Mouse (Mus musculus) gastrocnemius, adult 18-20 months (tissue): ENCODE measurements at regions not wholly inside any gene's neighbourhood (a gene's known extent, or its start where the extent isn't known, plus 50 kb on each side); places are given as distances from the start of the nearest gene placed in this dataset.

Source experiments
- DNase-seq: peaks from one replicate; pipeline ENCODE4 v3.0.0; 2021; ENCODE audit warnings: low spot score

- no peak for DNase-seq
These were observed 565.4 kb upstream of the Pkn2 start for GRCm38 (mm10) chr3:143447005-143447709.

- no peak for DNase-seq
These were observed 535.6 kb upstream of the Pkn2 start for GRCm38 (mm10) chr3:143417401-143417800.

GRCm38 (mm10) chr3:143411655-143412054 lies 529.9 kb upstream of the Pkn2 start:
- no peak for DNase-seq

GRCm38 (mm10) chr3:143398966-143399365 lies 517.2 kb upstream of the Pkn2 start:
- DNase-seq, result no peak

GRCm38 (mm10) chr3:143384357-143384756 lies 502.6 kb upstream of the Pkn2 start:
- no peak for DNase-seq

GRCm38 (mm10) chr3:143379193-143379592 lies 497.4 kb upstream of the Pkn2 start:
- peak; percentile 20 for DNase-seq

GRCm38 (mm10) chr3:143377446-143377845 lies 495.6 kb upstream of the Pkn2 start:
- DNase-seq, result no peak

GRCm38 (mm10) chr3:143375527-143376061 lies 493.8 kb upstream of the Pkn2 start:
- DNase-seq, result no peak

GRCm38 (mm10) chr3:143373501-143373900 lies 491.7 kb upstream of the Pkn2 start:
- DNase-seq, result no peak

- DNase-seq, result no peak
These were observed 487.2 kb upstream of the Pkn2 start for GRCm38 (mm10) chr3:143369002-143369401.

GRCm38 (mm10) chr3:143340032-143340431 lies 458.2 kb upstream of the Pkn2 start:
- DNase-seq, result no peak

- DNase-seq, result no peak
These were observed 451.5 kb upstream of the Pkn2 start for GRCm38 (mm10) chr3:143333339-143333738.

GRCm38 (mm10) chr3:143328521-143328920 lies 446.7 kb upstream of the Pkn2 start:
- no peak for DNase-seq

- no peak for DNase-seq
These were observed 445.8 kb upstream of the Pkn2 start for GRCm38 (mm10) chr3:143327652-143328051.

GRCm38 (mm10) chr3:143316457-143316856 lies 434.7 kb upstream of the Pkn2 start:
- DNase-seq, result no peak

- DNase-seq, result no peak
These were observed 410.0 kb upstream of the Pkn2 start for GRCm38 (mm10) chr3:143291793-143292192.

- DNase-seq, result no peak
These were observed 382.3 kb upstream of the Pkn2 start for GRCm38 (mm10) chr3:143264132-143264531.

- no peak for DNase-seq
These were observed 370.8 kb upstream of the Pkn2 start for GRCm38 (mm10) chr3:143252643-143253042.

- DNase-seq, result no peak
These were observed 370.2 kb upstream of the Pkn2 start for GRCm38 (mm10) chr3:143252008-143252407.

- DNase-seq, result no peak
These were observed 360.9 kb upstream of the Pkn2 start for GRCm38 (mm10) chr3:143242691-143243090.

- DNase-seq, result no peak
These were observed 359.0 kb upstream of the Pkn2 start for GRCm38 (mm10) chr3:143240545-143241383.

- DNase-seq, result no peak
These were observed 356.7 kb upstream of the Pkn2 start for GRCm38 (mm10) chr3:143238546-143238945.
